In the genomic region with DNA sequence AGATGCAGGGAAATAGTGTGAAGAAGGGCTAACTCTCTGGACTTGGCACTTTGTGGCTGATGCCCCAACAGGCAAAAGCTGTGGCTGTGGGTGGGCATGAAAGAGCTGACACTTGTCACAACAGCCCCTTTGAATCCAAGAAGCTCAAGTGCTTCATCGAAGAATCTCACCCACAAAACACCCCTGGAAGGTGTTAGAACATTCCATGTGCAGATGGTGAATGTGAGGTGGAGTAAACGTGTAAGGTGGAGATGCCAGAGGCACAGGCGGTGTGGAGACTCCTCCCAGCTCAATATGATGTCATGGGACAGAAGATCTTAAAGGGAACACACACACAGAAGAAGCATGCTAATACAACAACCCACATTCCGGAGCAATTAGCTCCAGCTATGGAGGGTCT, we compare ENCODE assay signal across 29 mouse cellular contexts.
DNase-seq lines count a peak whose midpoint lies in the region; ATAC-seq lines count a peak whose summit lies in the region.
"Had no signal": no experiment of that assay in that cellular context is flagged by ENCODE, and none has a peak within 500 bp of the region (broad histone marks: within the 10 kb centered on the region; RNA-seq: fewer than 3 reads in every experiment).

No protein-coding gene starts in this region.

- peak; percentile 26 to 27 for DNase-seq in left cerebral cortex, adult 18-20 months (ENCODE audit: low spot score in 2 of 2)
- DNase-seq in left cerebral cortex, postnatal 4 days, result no peak
- DNase-seq in right cerebral cortex, adult 18-20 months, result peak; percentile 58
- no peak for DNase-seq in right cerebral cortex, postnatal 10 days (ENCODE audit: low spot score in 2 of 2)
- DNase-seq in frontal cortex, adult 2 months (ENCODE audit: extremely low spot score in 1 of 2, low spot score in 1 of 2), result peak; percentile 56 to 74
- DNase-seq in left cerebral cortex, postnatal 36 days (ENCODE audit: low spot score in 2 of 2), result peak; percentile 22 to 56
- DNase-seq in heart, adult 9 months (ENCODE audit: low spot score in 2 of 2), result no peak
- DNase-seq: adrenal gland, postnatal 14 days; B cell, adult 2 months; cerebellum, adult 18-20 months; gastrocnemius, postnatal 14 days; heart, postnatal 36 days; kidney, adult 8-10 months; layer of hippocampus, postnatal 36 days; liver, postnatal 0 days; lung, postnatal 4 days; thymus, postnatal 14 days had no signal

- ATAC-seq in heart, embryonic 11.5 days (replicated peaks; ENCODE audit: insufficient number of reproducible peaks, low FRiP score, low TSS enrichment), result no peak
- ATAC-seq: intestine, embryonic 16.5 days; liver, embryonic 12.5 days; liver, postnatal 0 days; lung, postnatal 0 days; midbrain, embryonic 13.5 days had no signal

- H3K4me3 ChIP-seq in heart, embryonic 11.5 days (ENCODE audit: low read depth, low read length), result no peak overlapping the region
- H3K4me3 ChIP-seq: embryonic facial prominence, embryonic 13.5 days; heart, embryonic 10.5 days; hindbrain, embryonic 12.5 days; liver, embryonic 12.5 days; megakaryocyte, embryonic 14.5 days; midbrain, embryonic 13.5 days; stomach, embryonic 15.5 days had no signal

- intact Hi-C loops in left cerebral cortex, postnatal 4 days (cut with DNase I), result no loop called here
- intact Hi-C loops in left cerebral cortex, postnatal 36 days (cut with DNase I), result no loop called here

- H3K9ac ChIP-seq in heart, embryonic 11.5 days (ENCODE audit: low read depth, low read length), result no peak overlapping the region
- H3K9ac ChIP-seq: embryonic facial prominence, embryonic 13.5 days; hindbrain, embryonic 12.5 days; liver, embryonic 12.5 days; liver, postnatal 0 days; midbrain, embryonic 13.5 days; stomach, embryonic 15.5 days had no signal

- H3K4me2 ChIP-seq in heart, embryonic 11.5 days, result no peak overlapping the region
- H3K4me2 ChIP-seq: embryonic facial prominence, embryonic 13.5 days; hindbrain, embryonic 12.5 days; liver, embryonic 12.5 days; midbrain, embryonic 13.5 days; stomach, embryonic 15.5 days had no signal

- no peaks in the 10 kb centered on the region for H3K27me3 ChIP-seq in heart, embryonic 11.5 days (ENCODE audit: control insufficient read depth, insufficient read depth, low read length)
- H3K27me3 ChIP-seq: embryonic facial prominence, embryonic 13.5 days; hindbrain, embryonic 12.5 days; liver, embryonic 12.5 days; megakaryocyte, embryonic 14.5 days; midbrain, embryonic 13.5 days; stomach, embryonic 15.5 days had no signal

- no peaks in the 10 kb centered on the region for H3K36me3 ChIP-seq in heart, embryonic 11.5 days (ENCODE audit: control insufficient read depth, insufficient read depth, low read length)
- H3K36me3 ChIP-seq: embryonic facial prominence, embryonic 13.5 days; G1E; heart, embryonic 10.5 days; hindbrain, embryonic 12.5 days; liver, embryonic 12.5 days; midbrain, embryonic 13.5 days; stomach, embryonic 15.5 days had no signal

- H3K4me1 ChIP-seq in heart, embryonic 11.5 days (ENCODE audit: control insufficient read depth, insufficient read depth, low read length), result no peaks in the 10 kb centered on the region
- H3K4me1 ChIP-seq: embryonic facial prominence, embryonic 13.5 days; heart, embryonic 10.5 days; liver, embryonic 12.5 days; stomach, embryonic 15.5 days had no signal

- no peak overlapping the region for H3K27ac ChIP-seq in heart, embryonic 11.5 days (ENCODE audit: low read depth, low read length)
- H3K27ac ChIP-seq: embryonic facial prominence, embryonic 13.5 days; heart, embryonic 10.5 days; hindbrain, embryonic 12.5 days; kidney, postnatal 0 days; liver, embryonic 12.5 days; midbrain, embryonic 13.5 days; stomach, embryonic 15.5 days had no signal

- 66% methylated on average over 4 of the region's 4 CpGs for WGBS in heart, embryonic 11.5 days (ENCODE audit: insufficient replicate concordance)

- no peaks in the 10 kb centered on the region for H3K9me3 ChIP-seq in heart, embryonic 11.5 days (replicated peaks; ENCODE audit: control insufficient read depth, low read length)
- H3K9me3 ChIP-seq: embryonic facial prominence, embryonic 13.5 days; G1E; heart, embryonic 10.5 days; hindbrain, embryonic 12.5 days; liver, embryonic 12.5 days; megakaryocyte, embryonic 14.5 days; midbrain, embryonic 13.5 days; stomach, embryonic 15.5 days had no signal

Comparison
In these comparisons a context has a peak if more than half of its experiments do, and no peak if none do; other contexts are left out.
1. DNase-seq: peak in left cerebral cortex, adult 18-20 months (2 of 2), right cerebral cortex, adult 18-20 months (single experiment), frontal cortex, adult 2 months (2 of 2) and left cerebral cortex, postnatal 36 days (2 of 2); none in left cerebral cortex, postnatal 4 days (single experiment), right cerebral cortex, postnatal 10 days (0 of 2) and heart, adult 9 months (0 of 2).